Mouse (Mus musculus) hematopoietic stem cell, adult 5-6 weeks (primary cell): ENCODE data around the gene 4833439L19Rik. TPM values are rescaled to one million over a fixed set of nuclear protein-coding genes. Genes with fewer than 3 reads are reported as not detected.

ENCODE experiments used
- ATAC-seq, 2 experiments: fragments of 125-278 bp in 1 of 2; replicated peaks in 1 of 2; 2 replicates each; pipeline ENCODE4 v1.8.0; 2016 to 2017; ENCODE audit warnings: inconsistent platforms in 2 of 2, mild to moderate bottlenecking in 2 of 2, moderate number of reproducible peaks in 2 of 2, low read depth in 1 of 2, moderate TSS enrichment in 1 of 2; ENCODE audit not compliant: low FRiP score in 2 of 2, poor library complexity in 2 of 2, severe bottlenecking in 2 of 2, insufficient read depth in 1 of 2, low TSS enrichment in 1 of 2
- total RNA-seq: library from RNA; stranded (forward); fragments of 172-1452, 232-1000 nt; gene quantifications from 2 replicates; pipeline ENCODE4 v1.2.3, GENCODE M21; 2017

4833439L19Rik gene
- total RNA-seq, 1 experiment from 2014 or later, result 27.9 TPM

- ATAC-seq, result peak in 1 of 2 experiments; percentile 5; a peak in 2 of 4 replicates
Measured at GRCm38 (mm10) chr13:54564232-54565200, 719 bp downstream of the 4833439L19Rik start.

DNA sequence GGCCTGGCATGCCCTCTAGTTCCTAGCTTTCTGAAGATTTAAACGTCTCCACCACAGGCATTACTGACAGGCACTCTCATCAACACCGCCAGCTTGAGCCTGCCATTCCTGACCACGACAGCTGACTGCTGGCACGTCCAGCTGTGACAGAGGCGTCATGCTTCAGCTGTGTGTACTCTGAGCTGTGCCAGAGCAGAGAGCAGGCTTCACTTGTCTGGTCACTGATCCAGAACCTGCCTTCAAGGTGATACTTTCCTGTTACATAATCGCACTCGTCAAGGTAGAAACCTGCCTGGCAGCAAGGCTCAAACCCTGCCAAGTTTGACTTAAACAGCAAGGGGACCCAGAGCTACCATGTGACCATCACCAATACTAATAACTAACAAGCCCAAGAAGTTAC is 2.7 kb downstream of the 4833439L19Rik start:
- no peak for ATAC-seq

DNA sequence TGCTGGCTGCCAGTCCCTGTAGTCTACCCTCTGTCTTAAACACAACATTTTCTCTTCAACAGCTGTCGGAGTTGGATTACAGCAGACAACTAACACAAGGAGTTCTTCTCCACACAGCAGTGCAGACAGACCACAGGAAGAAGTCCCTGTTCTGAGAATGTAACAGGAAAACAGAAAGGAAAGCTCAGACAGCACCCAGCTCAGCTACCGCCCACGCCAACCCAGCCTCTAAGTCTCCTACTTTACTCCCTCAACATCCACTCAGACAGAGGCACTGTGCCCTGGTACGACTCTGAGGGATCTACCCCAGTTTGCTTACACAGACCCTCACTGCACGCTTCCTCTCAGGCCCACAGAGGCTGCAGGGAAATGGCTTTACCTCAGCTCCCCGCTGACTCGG is 4.6 kb downstream of the 4833439L19Rik start:
- no peak for ATAC-seq

GRCm38 (mm10) chr13:54559656-54560055 is 5.6 kb downstream of the 4833439L19Rik start:
- ATAC-seq, result no peak

DNA sequence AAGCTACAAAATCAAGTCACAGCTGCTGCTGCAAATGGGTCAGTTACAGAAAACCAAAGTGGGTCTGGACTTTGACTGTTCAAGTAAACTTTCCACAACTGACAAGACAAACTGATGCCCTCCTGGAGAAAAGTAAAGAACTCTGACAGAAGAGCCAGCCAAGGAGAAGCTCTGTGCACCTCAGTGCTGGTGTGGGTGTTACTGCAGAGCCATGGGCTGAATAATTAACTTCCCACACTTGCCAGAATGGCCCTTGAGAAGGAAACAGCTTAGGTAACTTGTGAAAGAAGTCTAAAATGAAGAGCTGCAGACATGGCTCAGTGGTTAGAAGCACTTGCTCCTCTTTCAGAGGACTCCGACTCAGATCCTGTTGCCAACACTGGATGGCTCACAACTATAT is 7.6 kb downstream of the 4833439L19Rik start:
- no peak for ATAC-seq

- no peak for ATAC-seq
Measured at GRCm38 (mm10) chr13:54556796-54557195, 8.4 kb downstream of the 4833439L19Rik start.

- ATAC-seq, result no peak
Measured at GRCm38 (mm10) chr13:54556176-54556575, 9.1 kb downstream of the 4833439L19Rik start.

DNA sequence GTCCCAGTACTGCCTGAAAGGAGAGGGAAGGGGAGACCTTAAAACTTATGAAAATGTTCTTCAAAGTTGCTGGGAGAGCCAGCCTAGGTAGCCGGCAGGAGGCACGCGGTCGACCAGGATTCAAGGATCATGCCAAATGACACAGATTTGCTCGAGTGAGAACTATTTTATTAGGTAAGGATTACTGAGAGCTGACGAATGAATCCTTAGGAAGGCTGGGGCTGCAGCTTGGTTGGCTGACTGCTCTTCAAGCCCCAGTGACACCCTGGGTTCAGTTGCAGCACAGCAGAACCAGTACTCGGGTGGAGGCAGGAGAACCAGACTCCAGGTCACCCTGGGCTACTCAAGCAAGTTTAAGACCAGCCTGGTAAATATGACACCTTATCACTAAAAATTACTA is 17.2 kb downstream of the 4833439L19Rik start:
- no peak for ATAC-seq

- ATAC-seq, result no peak
Measured at GRCm38 (mm10) chr13:54532134-54532533, 33.1 kb downstream of the 4833439L19Rik start.

GRCm38 (mm10) chr13:54527140-54527539 is 38.1 kb downstream of the 4833439L19Rik start:
- no peak for ATAC-seq

GRCm38 (mm10) chr13:54521181-54521580 is 44.1 kb downstream of the 4833439L19Rik start:
- no peak for ATAC-seq

DNA sequence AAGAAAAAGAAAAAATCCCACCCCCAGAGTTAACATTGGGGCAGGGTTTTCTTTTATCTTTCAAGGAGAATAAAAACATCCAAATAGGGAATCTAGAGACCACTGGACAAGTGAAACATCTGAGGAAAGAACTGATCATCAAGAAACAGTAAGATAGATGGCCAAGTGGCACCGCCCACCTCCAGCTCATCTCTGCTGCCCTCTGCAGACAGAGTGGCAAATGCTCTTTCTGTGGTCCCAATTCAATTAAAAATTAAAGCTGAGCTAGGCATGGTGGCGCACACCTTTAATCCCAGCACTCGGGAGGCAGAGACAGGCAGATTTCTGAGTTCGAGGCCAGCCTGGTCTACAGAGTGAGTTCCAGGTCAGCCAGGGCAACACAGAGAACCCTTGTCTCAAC is 45.0 kb downstream of the 4833439L19Rik start:
- ATAC-seq, result no peak

- ATAC-seq, result no peak
Measured at GRCm38 (mm10) chr13:54505920-54506319, 59.3 kb downstream of the 4833439L19Rik start.

- ATAC-seq, result no peak
Measured at GRCm38 (mm10) chr13:54504611-54505260, 60.5 kb downstream of the 4833439L19Rik start.

- ATAC-seq, result peak; percentile 62 to 83
Measured at GRCm38 (mm10) chr13:54503604-54504521, 61.4 kb downstream of the 4833439L19Rik start, which contains the start of gene Simc1. Gene Simc1 (plus strand): TSS chr13:54503779.

- ATAC-seq, result peak; percentile 54 to 56; a peak in 3 of 4 replicates
Measured at GRCm38 (mm10) chr13:54503278-54503603, 62.0 kb downstream of the 4833439L19Rik start.

DNA sequence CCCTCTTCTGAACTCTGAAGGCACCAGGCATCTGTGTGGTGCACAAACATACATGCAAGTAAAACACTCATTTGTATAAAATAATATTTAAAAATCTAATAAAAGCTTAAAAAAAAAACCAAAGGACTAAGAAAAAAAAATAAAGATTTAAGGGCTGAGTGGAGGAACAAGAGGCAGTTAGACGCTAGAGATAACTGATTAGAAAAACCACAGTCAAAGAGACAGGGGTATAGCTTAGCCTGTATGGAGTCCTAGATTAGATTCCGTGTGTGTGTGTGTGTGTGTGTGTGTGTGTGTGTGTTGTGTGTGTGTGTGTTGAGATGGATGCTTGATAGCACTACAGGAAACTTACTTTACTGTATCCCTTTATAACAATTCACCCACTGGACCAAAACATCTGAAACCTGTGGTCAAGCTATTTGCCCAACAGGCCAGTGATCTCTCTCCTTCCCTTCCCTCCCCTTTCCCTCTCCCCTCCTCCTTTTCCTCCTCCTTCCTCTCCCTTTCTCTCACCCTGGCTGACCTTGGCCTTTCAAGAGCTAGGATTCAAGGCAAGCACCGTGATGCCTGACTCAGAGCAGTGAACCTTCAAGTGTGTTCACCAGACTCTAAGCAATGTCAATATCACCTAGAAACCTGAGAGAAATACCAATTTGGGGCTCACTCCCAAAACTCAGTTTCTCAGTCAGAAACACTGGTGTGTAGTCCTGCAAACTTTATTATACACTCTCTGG is 63.1 kb downstream of the 4833439L19Rik start:
- no peak for ATAC-seq
